In genomic region chr17:34564003-34564421, GRCm38 (mm10) we compare ENCODE assay signal across 8 mouse cellular contexts. TPM values are rescaled to one million over a fixed set of nuclear protein-coding genes. Genes with fewer than 3 reads are reported as not detected.
DNase-seq lines count a peak whose midpoint lies in the region; ATAC-seq and TF ChIP-seq lines count a peak whose summit lies in the region.

Gene Notch4, plus strand, starts transcription at chr17:34564268.

- no peak for TF ChIP-seq POLR2A in cerebellum, adult 2 months (IDR thresholded peaks at IDR 0.05; ENCODE audit: borderline replicate concordance, insufficient read depth, low read length)

- no peak within 1 kb of the TSS for H3K4me3 ChIP-seq in cerebellum, adult 2 months (replicated peaks; ENCODE audit: insufficient read depth, low read depth, low read length)
- H3K4me3 ChIP-seq in heart, embryonic 16.5 days (ENCODE audit: low read length), result peak within 1 kb of the TSS; percentile 36
- H3K4me3 ChIP-seq in midbrain, embryonic 11.5 days (ENCODE audit: low read depth, low read length), result no peak within 1 kb of the TSS

- no peaks in the 10 kb centered on the region for H3K4me1 ChIP-seq in cerebellum, adult 2 months (ENCODE audit: control insufficient read depth, insufficient read depth, low read length)
- peaks cover 8% of the 10 kb centered on the region for H3K4me1 ChIP-seq in heart, embryonic 16.5 days (ENCODE audit: control insufficient read depth, insufficient read depth, low read length)
- no peaks in the 10 kb centered on the region for H3K4me1 ChIP-seq in midbrain, embryonic 11.5 days (ENCODE audit: control insufficient read depth, insufficient read depth, low read length)

- no peak for DNase-seq in cerebellum, adult 2 months
- no peak for DNase-seq in cerebellum, adult 9-10 months
- peak; percentile 24 for DNase-seq in embryo, embryonic 9.5 days (ENCODE audit: extremely low spot score)
- DNase-seq in kidney, postnatal 25 days, result peak; percentile 71 to 91
- peak; percentile 88 for DNase-seq in midbrain, embryonic 11.5 days (ENCODE audit: low spot score, missing footprints)
- DNase-seq in frontal cortex, postnatal 25 days (ENCODE audit: low spot score in 2 of 2), result no peak
- no peak for DNase-seq in right cerebral cortex, postnatal 14 days

- WGBS in cerebellum, adult 2 months, result 28% methylated on average over 6 of the region's 6 CpGs
- WGBS in heart, embryonic 16.5 days, result 11% methylated on average over 6 of the region's 6 CpGs
- 16% methylated on average over 6 of the region's 6 CpGs for WGBS in midbrain, embryonic 11.5 days

- H3K27ac ChIP-seq in cerebellum, adult 2 months (ENCODE audit: insufficient read depth, low read length), result peak within 1 kb of the TSS; percentile 33; the same call in 1 of the 2 replicates
- peak within 1 kb of the TSS; percentile 89 for H3K27ac ChIP-seq in heart, embryonic 16.5 days (ENCODE audit: low read length)
- H3K27ac ChIP-seq in midbrain, embryonic 11.5 days (ENCODE audit: low read depth, low read length), result no peak within 1 kb of the TSS

- peak within 1 kb of the TSS; percentile 53 for H3K4me2 ChIP-seq in heart, embryonic 16.5 days (ENCODE audit: low read depth, low read length)
- H3K4me2 ChIP-seq in midbrain, embryonic 11.5 days, result no peak within 1 kb of the TSS

- H3K36me3 ChIP-seq in heart, embryonic 16.5 days (ENCODE audit: control insufficient read depth, insufficient read depth), result 0 out of 2 replicates have a peak, but pooled peaks cover 2% of the 10 kb centered on the region
- H3K36me3 ChIP-seq in midbrain, embryonic 11.5 days (ENCODE audit: control insufficient read depth, insufficient read depth, low read length), result no peaks in the 10 kb centered on the region

- no peak for TF ChIP-seq CTCF in cerebellum, adult 2 months (IDR thresholded peaks at IDR 0.05; ENCODE audit: borderline replicate concordance, insufficient read depth, low read depth, low read length)

- peak; percentile 77 for ATAC-seq in heart, embryonic 16.5 days (replicated peaks; ENCODE audit: extremely low read depth, insufficient read depth, low FRiP score)
- no peak for ATAC-seq in midbrain, embryonic 11.5 days (ENCODE audit: low FRiP score)

- H3K27me3 ChIP-seq in cerebellum, adult 2 months (ENCODE audit: control insufficient read depth, insufficient read depth, low read length), result no peaks in the 10 kb centered on the region
- H3K27me3 ChIP-seq in heart, embryonic 16.5 days (ENCODE audit: control insufficient read depth, insufficient read depth, low read length), result no peaks in the 10 kb centered on the region; the same call in 1 of the 2 replicates
- no peaks in the 10 kb centered on the region for H3K27me3 ChIP-seq in midbrain, embryonic 11.5 days (ENCODE audit: control insufficient read depth, insufficient read depth, low read length)

- H3K9ac ChIP-seq in heart, embryonic 16.5 days (ENCODE audit: low read length), result peak within 1 kb of the TSS; percentile 63
- H3K9ac ChIP-seq in midbrain, embryonic 11.5 days (ENCODE audit: low read length), result no peak within 1 kb of the TSS

- 0 out of 2 replicates have a peak, but pooled peaks cover 2% of the 10 kb centered on the region for H3K9me3 ChIP-seq in heart, embryonic 16.5 days (replicated peaks; ENCODE audit: control insufficient read depth, low read length)
- no peaks in the 10 kb centered on the region for H3K9me3 ChIP-seq in midbrain, embryonic 11.5 days (ENCODE audit: control insufficient read depth, low read length)

RNA-seq across cellular contexts. Expression of gene Notch4, which starts in this region (rescaled TPM):
- polyA plus RNA-seq in cerebellum, adult 2 months (2012; rRNA removed), result 3.8 and 4.3 TPM in 2 replicates
- 4.8 and 9.0 TPM in 2 replicates for polyA plus RNA-seq in heart, embryonic 16.5 days (2015; fragmentation: Nextera tagmentation; extraction: Ambion mirVana)
- polyA plus RNA-seq in midbrain, embryonic 11.5 days (2014; fragmentation: Nextera tagmentation; extraction: Ambion mirVana), result 8.9 and 15.8 TPM in 2 replicates

Comparison
In these comparisons a context has a peak if more than half of its experiments do, and no peak if none do; other contexts are left out.
1. DNase-seq: peak in embryo, embryonic 9.5 days (single experiment), kidney, postnatal 25 days (2 of 2) and midbrain, embryonic 11.5 days (single experiment); none in cerebellum, adult 2 months (0 of 2), cerebellum, adult 9-10 months (single experiment), frontal cortex, postnatal 25 days (0 of 2) and right cerebral cortex, postnatal 14 days (single experiment).